ENCODE assay signal across 10 mouse cellular contexts in genomic region chr14:15785230-15785629, GRCm38 (mm10).
DNase-seq lines count a peak whose midpoint lies in the region; ATAC-seq and TF ChIP-seq lines count a peak whose summit lies in the region.
"Had no signal": no experiment of that assay in that cellular context is flagged by ENCODE, and none has a peak within 500 bp of the region (broad histone marks: within the 10 kb centered on the region; RNA-seq: fewer than 3 reads in every experiment).

No protein-coding gene starts in this region.

- H3K4me3 ChIP-seq in forebrain, embryonic 12.5 days (replicated peaks): no peak overlapping the region
- H3K4me3 ChIP-seq in forebrain, embryonic 10.5 days: no peak overlapping the region
- no peak overlapping the region for H3K4me3 ChIP-seq in liver, postnatal 0 days (ENCODE audit: low read depth, low read length)
- H3K4me3 ChIP-seq: heart, adult 2 months; limb, embryonic 13.5 days had no signal

- H3K4me2 ChIP-seq in forebrain, embryonic 12.5 days: no peak overlapping the region
- no peak overlapping the region for H3K4me2 ChIP-seq in liver, postnatal 0 days (ENCODE audit: low read depth, low read length)
- H3K4me2 ChIP-seq: limb, embryonic 13.5 days had no signal

- H3K27ac ChIP-seq in forebrain, embryonic 12.5 days: no peak overlapping the region
- no peak overlapping the region for H3K27ac ChIP-seq in forebrain, embryonic 10.5 days
- H3K27ac ChIP-seq in liver, postnatal 0 days (ENCODE audit: low read depth): no peak overlapping the region
- H3K27ac ChIP-seq: heart, adult 2 months; limb, embryonic 13.5 days had no signal

- TF ChIP-seq CTCF in liver, postnatal 0 days (IDR thresholded peaks at IDR 0.05; ENCODE audit: low read depth): no peak

- no peaks in the 10 kb centered on the region for H3K9me3 ChIP-seq in forebrain, embryonic 12.5 days
- H3K9me3 ChIP-seq in forebrain, embryonic 10.5 days: no peaks in the 10 kb centered on the region
- H3K9me3 ChIP-seq in liver, postnatal 0 days (ENCODE audit: low read length): no peaks in the 10 kb centered on the region
- H3K9me3 ChIP-seq: limb, embryonic 13.5 days had no signal

- H3K36me3 ChIP-seq in forebrain, embryonic 12.5 days (replicated peaks): no peaks in the 10 kb centered on the region
- H3K36me3 ChIP-seq in forebrain, embryonic 10.5 days (replicated peaks): no peaks in the 10 kb centered on the region
- no peaks in the 10 kb centered on the region for H3K36me3 ChIP-seq in liver, postnatal 0 days (replicated peaks; ENCODE audit: insufficient read depth, low read length)
- H3K36me3 ChIP-seq: limb, embryonic 13.5 days had no signal

- 74% methylated on average over 1 of the region's 1 CpGs for WGBS in forebrain, embryonic 12.5 days
- WGBS in forebrain, embryonic 10.5 days: 79% methylated on average over 1 of the region's 1 CpGs
- 53% methylated on average over 1 of the region's 1 CpGs for WGBS in liver, postnatal 0 days (ENCODE audit: insufficient replicate concordance)

- ATAC-seq in forebrain, embryonic 12.5 days (ENCODE audit: low FRiP score): peak; percentile 43; the same call in 1 of the 2 replicates
- peak; percentile 46 for ATAC-seq in inflammation-experienced regulatory T-cells, adult 6 months
- ATAC-seq in liver, postnatal 0 days: no peak
- ATAC-seq in erythroblast, adult 5-6 weeks (replicated peaks; ENCODE audit: low FRiP score, poor library complexity, severe bottlenecking): no peak

- TF ChIP-seq EP300 in liver, postnatal 0 days (IDR thresholded peaks at IDR 0.05; ENCODE audit: low read depth): no peak

- H3K4me1 ChIP-seq in forebrain, embryonic 12.5 days: peaks cover 16% of the 10 kb centered on the region
- H3K4me1 ChIP-seq in forebrain, embryonic 10.5 days: 0 out of 2 replicates have a peak, but pooled peaks cover 6% of the 10 kb centered on the region
- no peaks in the 10 kb centered on the region for H3K4me1 ChIP-seq in liver, postnatal 0 days (ENCODE audit: insufficient read depth)
- H3K4me1 ChIP-seq: limb, embryonic 13.5 days had no signal

- H3K9ac ChIP-seq in forebrain, embryonic 12.5 days: no peak overlapping the region
- no peak overlapping the region for H3K9ac ChIP-seq in liver, postnatal 0 days (replicated peaks)
- H3K9ac ChIP-seq: limb, embryonic 13.5 days had no signal

- H3K27me3 ChIP-seq in forebrain, embryonic 12.5 days: no peaks in the 10 kb centered on the region
- H3K27me3 ChIP-seq in forebrain, embryonic 10.5 days (ENCODE audit: poor library complexity, severe bottlenecking): no peaks in the 10 kb centered on the region
- H3K27me3 ChIP-seq in liver, postnatal 0 days (ENCODE audit: insufficient read depth, low read length): no peaks in the 10 kb centered on the region
- H3K27me3 ChIP-seq: limb, embryonic 13.5 days had no signal

- DNase-seq in forebrain, embryonic 10.5 days (ENCODE audit: extremely low spot score, low spot score): no peak
- DNase-seq in ovary, postnatal 36 days (ENCODE audit: low spot score): peak; percentile 8
- DNase-seq in ovary, postnatal 10 days (ENCODE audit: low spot score): no peak
- peak; percentile 36 for DNase-seq in thymus, postnatal 14 days
- DNase-seq in liver, postnatal 0 days: no peak

Comparison
In these comparisons a context has a peak if more than half of its experiments do, and no peak if none do; other contexts are left out.
1. DNase-seq: peak in ovary, postnatal 36 days (single experiment) and thymus, postnatal 14 days (single experiment); none in forebrain, embryonic 10.5 days (single experiment), ovary, postnatal 10 days (single experiment) and liver, postnatal 0 days (single experiment).
2. ATAC-seq: peak in forebrain, embryonic 12.5 days (single experiment) and inflammation-experienced regulatory T-cells, adult 6 months (single experiment); none in liver, postnatal 0 days (single experiment) and erythroblast, adult 5-6 weeks (single experiment).